Mouse (Mus musculus): ENCODE results near the gene Atg101. TPM values are rescaled to one million over a fixed set of nuclear protein-coding genes. Genes with fewer than 3 reads are reported as not detected.

Atg101 gene
- total and polyA plus RNA-seq, 2 experiments from 2014 or later, result 52.3 to 75.3 TPM

DNA sequence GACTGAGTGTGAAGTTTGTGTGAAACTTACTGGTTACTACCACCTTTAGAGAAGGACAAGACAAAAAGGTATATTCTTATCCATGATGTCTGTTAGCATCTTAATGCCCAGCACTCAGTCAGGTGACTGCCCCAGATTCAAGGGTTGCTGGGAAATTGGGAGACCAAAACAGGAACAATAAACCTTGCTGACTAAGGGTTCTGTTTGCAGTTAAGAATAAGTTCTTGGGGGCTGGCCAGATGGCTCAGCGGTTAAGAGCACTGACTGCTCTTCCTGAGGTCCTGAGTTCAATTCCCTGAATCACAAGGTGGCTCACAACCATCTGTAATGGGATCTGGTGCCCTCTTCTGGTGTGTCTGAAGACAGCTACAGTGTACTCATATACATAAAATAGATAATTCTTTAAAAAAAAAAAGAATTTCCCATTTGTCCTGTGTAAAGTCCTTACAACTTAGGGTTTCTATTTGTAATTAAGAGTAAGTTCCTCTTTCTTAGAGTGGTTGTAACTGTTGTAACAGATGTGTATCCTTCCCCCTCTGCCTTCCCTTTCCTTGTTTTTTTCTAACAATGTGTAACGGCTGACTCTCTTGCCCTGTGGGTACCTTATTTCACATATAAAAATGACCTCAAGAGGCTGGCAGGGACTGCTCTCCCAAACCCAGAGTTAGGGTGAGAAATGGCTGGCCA, 33.9 kb downstream of the Atg101 start:
- H3K27ac ChIP-seq, result no peak overlapping the region
- H3K4me2 ChIP-seq (ENCODE audit: low read depth, low read length), result no peak overlapping the region
- WGBS, result 91% methylated on average over 2 of the region's 2 CpGs
- H3K9ac ChIP-seq (replicated peaks; ENCODE audit: low read length), result no peak overlapping the region
- ATAC-seq (no peak), DNase-seq (ENCODE audit: low spot score) (no peak)
- H3K4me3 ChIP-seq (ENCODE audit: low read length), result no peak overlapping the region
- no peaks in the 10 kb centered on the region for H3K9me3 ChIP-seq (ENCODE audit: low read length)
- no peaks in the 10 kb centered on the region for H3K36me3 ChIP-seq (ENCODE audit: insufficient read depth, low read length)
- TF ChIP-seq CTCF (IDR thresholded peaks at IDR 0.05; ENCODE audit: low read depth), result no peak
- no peaks in the 10 kb centered on the region for H3K27me3 ChIP-seq (ENCODE audit: insufficient read depth, low read length)
- peaks cover 3% of the 10 kb centered on the region; the same call in 1 of the 2 replicates for H3K4me1 ChIP-seq (ENCODE audit: insufficient read depth, low read length)

- Histone ChIP-seq H3K36me3 (ENCODE audit: insufficient read depth, low read length) (no peaks in the 10 kb centered on the region), H3K4me3 (ENCODE audit: low read length) (no peak overlapping the region), H3K9ac (replicated peaks; ENCODE audit: low read length) (no peak overlapping the region), H3K9me3 (ENCODE audit: low read length) (no peaks in the 10 kb centered on the region), H3K4me2 (ENCODE audit: low read depth, low read length) (no peak overlapping the region), H3K27me3 (ENCODE audit: insufficient read depth, low read length) (no peaks in the 10 kb centered on the region), H3K4me1 (ENCODE audit: insufficient read depth, low read length) (peaks cover 3% of the 10 kb centered on the region; the same call in 1 of the 2 replicates), H3K27ac (no peak overlapping the region)
- no peak for DNase-seq (ENCODE audit: low spot score)
- ATAC-seq, result no peak
- no peak for TF ChIP-seq CTCF (IDR thresholded peaks at IDR 0.05; ENCODE audit: low read depth)
- 66% methylated on average over 14 of the region's 14 CpGs for WGBS
Measured at GRCm38 (mm10) chr15:101318889-101319765, 35.1 kb downstream of the Atg101 start.

DNA sequence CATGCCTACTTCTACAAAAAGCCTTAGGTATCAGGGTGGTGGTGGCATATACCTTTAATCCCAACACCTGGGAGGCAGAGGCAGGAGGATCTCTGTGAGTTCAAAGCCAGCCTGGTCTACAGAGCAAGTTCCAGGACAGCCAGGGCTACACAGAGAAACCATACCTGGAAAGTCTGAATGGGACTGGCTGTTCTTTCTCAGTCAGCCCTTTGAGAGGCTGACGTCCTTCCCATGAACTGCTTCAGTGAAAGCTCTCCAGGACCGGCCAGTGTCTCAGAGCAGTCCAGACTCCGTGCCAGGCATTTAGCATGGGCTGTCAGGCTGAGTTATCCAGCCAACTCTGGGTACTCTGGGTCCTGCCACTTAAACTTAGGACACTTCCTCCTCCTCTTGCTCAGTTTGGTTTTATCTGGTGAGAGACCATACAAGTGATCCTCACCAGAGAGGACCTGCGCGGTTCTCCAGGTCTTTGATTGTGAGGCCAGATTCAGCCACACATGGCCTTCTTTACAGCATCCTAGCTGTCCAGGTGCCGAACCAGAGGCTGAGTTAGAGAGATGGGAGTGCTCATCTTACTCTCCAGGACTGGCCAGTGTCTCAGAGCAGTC, 36.0 kb downstream of the Atg101 start:
- H3K9me3 ChIP-seq (ENCODE audit: low read length), result no peaks in the 10 kb centered on the region
- 83% methylated on average over 6 of the region's 6 CpGs for WGBS
- ATAC-seq (no peak), DNase-seq (ENCODE audit: low spot score) (no peak)
- no peak overlapping the region for H3K4me2 ChIP-seq (ENCODE audit: low read depth, low read length)
- no peak for TF ChIP-seq CTCF (IDR thresholded peaks at IDR 0.05; ENCODE audit: low read depth)
- H3K4me3 ChIP-seq (ENCODE audit: low read length), result no peak overlapping the region
- no peak overlapping the region for H3K27ac ChIP-seq
- H3K9ac ChIP-seq (replicated peaks; ENCODE audit: low read length), result no peak overlapping the region
- H3K4me1 ChIP-seq (ENCODE audit: insufficient read depth, low read length), result peaks cover 3% of the 10 kb centered on the region; the same call in 1 of the 2 replicates
- no peaks in the 10 kb centered on the region for H3K27me3 ChIP-seq (ENCODE audit: insufficient read depth, low read length)
- H3K36me3 ChIP-seq (ENCODE audit: insufficient read depth, low read length), result no peaks in the 10 kb centered on the region

GRCm38 (mm10) chr15:101320618-101321041, 36.6 kb downstream of the Atg101 start:
- no peak overlapping the region for H3K4me3 ChIP-seq (ENCODE audit: low read length)
- H3K9me3 ChIP-seq (ENCODE audit: low read length), result no peaks in the 10 kb centered on the region
- H3K36me3 ChIP-seq (ENCODE audit: insufficient read depth, low read length), result no peaks in the 10 kb centered on the region
- peaks cover 3% of the 10 kb centered on the region; the same call in 1 of the 2 replicates for H3K4me1 ChIP-seq (ENCODE audit: insufficient read depth, low read length)
- TF ChIP-seq CTCF (IDR thresholded peaks at IDR 0.05; ENCODE audit: low read depth), result no peak
- H3K4me2 ChIP-seq (ENCODE audit: low read depth, low read length), result no peak overlapping the region
- DNase-seq (ENCODE audit: low spot score) (no peak), ATAC-seq (no peak)
- no peak overlapping the region for H3K9ac ChIP-seq (replicated peaks; ENCODE audit: low read length)
- 72% methylated on average over 6 of the region's 6 CpGs for WGBS
- no peak overlapping the region for H3K27ac ChIP-seq
- no peaks in the 10 kb centered on the region for H3K27me3 ChIP-seq (ENCODE audit: insufficient read depth, low read length)

- DNase-seq (ENCODE audit: low spot score) (no peak), ATAC-seq (no peak)
- Histone ChIP-seq H3K27me3 (ENCODE audit: insufficient read depth, low read length) (no peaks in the 10 kb centered on the region), H3K9ac (replicated peaks; ENCODE audit: low read length) (no peak overlapping the region), H3K9me3 (ENCODE audit: low read length) (no peaks in the 10 kb centered on the region), H3K27ac (no peak overlapping the region), H3K4me2 (ENCODE audit: low read depth, low read length) (no peak overlapping the region), H3K4me3 (ENCODE audit: low read length) (no peak overlapping the region), H3K4me1 (ENCODE audit: insufficient read depth, low read length) (no peaks in the 10 kb centered on the region), H3K36me3 (ENCODE audit: insufficient read depth, low read length) (no peaks in the 10 kb centered on the region)
- 74% methylated on average over 5 of the region's 5 CpGs for WGBS
- no peak for TF ChIP-seq CTCF (IDR thresholded peaks at IDR 0.05; ENCODE audit: low read depth)
Measured at GRCm38 (mm10) chr15:101321126-101321525, 37.1 kb downstream of the Atg101 start.

DNA sequence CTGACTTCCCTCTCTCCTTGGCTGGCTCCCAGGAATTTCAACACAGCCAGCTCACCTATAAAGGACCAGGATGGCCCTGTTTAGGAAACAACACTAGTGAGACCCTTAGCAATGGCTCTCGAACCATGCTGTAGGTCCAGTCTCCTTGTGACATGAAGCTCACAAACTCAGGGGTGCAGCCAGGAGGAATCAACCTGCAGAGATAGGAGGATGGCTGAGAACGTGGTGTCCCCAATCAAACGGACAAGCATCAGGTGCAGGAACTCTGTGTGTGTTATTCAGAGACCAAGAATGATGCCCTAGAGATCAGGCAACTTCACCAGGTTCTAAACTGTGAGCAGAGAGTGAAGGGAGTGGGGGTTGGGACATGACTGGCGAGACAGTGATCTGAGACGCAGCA, 38.0 kb downstream of the Atg101 start:
- no peaks in the 10 kb centered on the region for H3K9me3 ChIP-seq (ENCODE audit: low read length)
- 85% methylated on average over 5 of the region's 5 CpGs for WGBS
- no peaks in the 10 kb centered on the region for H3K27me3 ChIP-seq (ENCODE audit: insufficient read depth, low read length)
- ATAC-seq, result no peak
- H3K4me1 ChIP-seq (ENCODE audit: insufficient read depth, low read length), result no peaks in the 10 kb centered on the region
- no peak for TF ChIP-seq CTCF (IDR thresholded peaks at IDR 0.05; ENCODE audit: low read depth)
- no peak for DNase-seq (ENCODE audit: low spot score)
- no peak overlapping the region for H3K4me3 ChIP-seq (ENCODE audit: low read length)
- no peaks in the 10 kb centered on the region for H3K36me3 ChIP-seq (ENCODE audit: insufficient read depth, low read length)
- no peak overlapping the region for H3K4me2 ChIP-seq (ENCODE audit: low read depth, low read length)
- no peak overlapping the region for H3K9ac ChIP-seq (replicated peaks; ENCODE audit: low read length)
- H3K27ac ChIP-seq, result no peak overlapping the region

Data from hindbrain, postnatal 0 days (tissue).